Mouse (Mus musculus) embryo, embryonic 11.5 days (tissue): Measurements from ENCODE around the gene Kif21a.

Experiments
- DNase-seq: peaks from one replicate; pipeline ENCODE4 v3.0.0-alpha.2; 2012; ENCODE audit warnings: low read depth, low spot score

Kif21a gene

DNA sequence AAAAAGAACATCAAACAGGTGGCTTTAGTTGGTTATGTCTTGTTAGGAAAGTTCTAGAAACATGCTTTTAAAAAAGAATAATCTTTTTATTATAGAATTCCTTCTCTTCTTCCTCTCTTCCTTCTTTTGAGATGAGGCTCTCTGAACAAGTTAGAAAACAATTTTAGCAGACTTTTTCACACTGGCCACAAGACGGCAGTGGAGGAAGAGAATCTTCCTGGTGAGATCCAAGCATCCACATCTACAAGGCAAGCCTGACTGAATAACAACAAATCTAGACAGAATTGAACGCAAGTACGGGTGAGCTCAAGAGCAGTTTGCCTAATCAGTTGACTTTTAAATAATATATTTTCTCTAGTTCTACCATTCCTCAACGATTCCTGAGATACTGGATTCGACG lies 98.4 kb downstream of the Kif21a start:
- DNase-seq, result no peak

- DNase-seq, result no peak
These were observed 111.3 kb downstream of the Kif21a start for GRCm38 (mm10) chr15:90938469-90938868.

- no peak for DNase-seq
These were observed 114.2 kb downstream of the Kif21a start for GRCm38 (mm10) chr15:90935579-90935978.

DNA sequence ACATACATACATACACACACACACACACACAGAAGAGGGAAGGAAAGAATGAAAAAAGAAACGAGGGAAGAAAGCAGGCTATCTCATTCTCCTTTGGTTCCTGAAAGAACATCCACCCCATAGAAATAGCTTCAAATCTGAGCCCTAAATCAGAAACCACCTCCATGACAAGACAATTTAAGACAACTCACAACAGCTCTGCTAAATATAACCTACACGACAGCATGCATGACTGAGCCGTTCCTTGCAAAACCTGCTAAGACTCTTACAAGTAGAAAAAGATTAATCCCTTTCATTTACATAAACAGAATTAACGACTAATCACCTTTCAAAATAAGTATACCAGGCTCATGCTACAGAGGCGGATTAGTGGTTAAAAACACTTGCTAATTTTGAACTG lies 118.3 kb downstream of the Kif21a start:
- no peak for DNase-seq

- DNase-seq, result peak; percentile 3
These were observed 120.7 kb downstream of the Kif21a start for GRCm38 (mm10) chr15:90929043-90929442.

GRCm38 (mm10) chr15:90896480-90896879 lies 153.3 kb downstream of the Kif21a start:
- DNase-seq, result no peak

DNA sequence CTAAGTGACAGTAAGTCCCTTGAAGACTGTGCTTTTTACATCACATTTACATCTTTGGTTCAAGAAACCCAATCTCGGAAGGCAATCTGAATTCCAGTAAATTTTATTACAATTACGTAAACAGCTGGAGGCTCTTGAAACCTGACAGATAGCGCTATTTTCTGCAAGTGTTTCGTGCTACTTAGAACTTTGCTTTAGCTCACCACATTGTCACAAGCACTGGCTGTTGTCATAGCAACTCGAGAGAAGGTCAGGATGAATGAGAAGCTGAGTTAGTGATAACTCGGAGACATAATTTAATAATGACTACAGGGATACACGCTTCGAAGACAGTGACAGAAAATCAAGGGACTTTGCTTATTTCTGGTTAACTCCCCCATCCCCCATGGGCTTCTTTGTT lies 162.3 kb downstream of the Kif21a start:
- DNase-seq, result no peak
